Mouse (Mus musculus): ENCODE measurements at regions not wholly inside any gene's neighbourhood (a gene's known extent, or its start where the extent isn't known, plus 50 kb on each side); places are given as distances from the start of the nearest gene placed in this dataset.

- no peak for TF ChIP-seq CTCF (IDR thresholded peaks at IDR 0.05; ENCODE audit: control insufficient read depth, insufficient read depth, low read length)
- no peak for TF ChIP-seq POLR2A (IDR thresholded peaks at IDR 0.05; ENCODE audit: borderline replicate concordance, control insufficient read depth, low read depth, low read length)
Observed at GRCm38 (mm10) chr1:30701116-30701515, 172.6 kb downstream of the Phf3 start.
